ENCODE assay signal across 19 mouse cellular contexts in the genomic region with DNA sequence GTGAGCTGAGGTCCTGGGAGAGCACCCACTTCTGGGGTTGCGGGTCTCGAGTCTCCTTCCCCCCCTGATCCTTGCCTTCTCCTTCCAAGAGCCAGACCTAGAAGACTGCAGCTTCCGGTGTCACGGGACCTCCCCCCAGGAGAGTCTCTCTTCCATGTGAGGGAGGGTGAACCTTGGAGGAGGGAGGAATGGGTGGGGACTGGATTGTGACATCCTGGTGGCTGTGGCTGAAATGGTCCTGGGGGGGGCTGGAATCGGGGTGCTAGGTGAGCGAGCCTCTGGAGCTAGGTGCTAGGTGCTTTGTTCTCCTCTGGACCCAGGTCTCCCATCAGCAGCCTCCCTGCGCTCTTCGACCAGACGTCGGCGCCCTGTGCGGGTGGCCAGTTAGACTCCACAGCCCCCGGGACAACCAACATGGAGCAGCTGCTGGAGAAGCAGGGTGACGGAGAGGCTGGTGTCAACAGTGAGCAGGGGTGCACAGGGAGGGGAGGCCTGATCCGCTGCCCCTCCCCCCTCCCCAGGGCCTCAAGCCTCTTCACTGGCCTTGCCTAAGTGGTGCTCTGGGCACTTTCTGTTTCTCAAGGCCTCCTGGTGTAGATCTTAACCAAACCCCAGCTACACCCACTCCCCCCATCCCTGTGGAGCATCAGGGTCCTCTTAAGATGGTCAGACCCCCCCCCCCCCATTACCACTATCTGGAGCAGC. TPM values are rescaled to one million over a fixed set of nuclear protein-coding genes. Genes with fewer than 3 reads are reported as not detected.
A peak's percentile ranks its signal among the peaks of the same experiment; 100 is the strongest.
DNase-seq lines count a peak whose midpoint lies in the region; ATAC-seq and TF ChIP-seq lines count a peak whose summit lies in the region.
"Had no signal": no experiment of that assay in that cellular context is flagged by ENCODE, and none has a peak within 500 bp of the region (broad histone marks: within the 10 kb centered on the region; RNA-seq: fewer than 3 reads in every experiment).

No protein-coding gene starts in this region.

- WGBS in hindbrain, embryonic 10.5 days: 88% methylated on average over 15 of the region's 15 CpGs
- 87% methylated on average over 15 of the region's 15 CpGs for WGBS in hindbrain, embryonic 16.5 days
- 77% methylated on average over 15 of the region's 15 CpGs for WGBS in stomach, embryonic 16.5 days
- 86% methylated on average over 13 of the region's 15 CpGs for WGBS in stomach, postnatal 0 days

- TF ChIP-seq EP300 in stomach, postnatal 0 days (optimal IDR thresholded peaks at IDR 0.05): no peak

- H3K4me2 ChIP-seq in hindbrain, embryonic 16.5 days (ENCODE audit: low read length): no peak overlapping the region
- H3K4me2 ChIP-seq in stomach, embryonic 16.5 days (ENCODE audit: low read depth, low read length): no peak overlapping the region
- no peak overlapping the region for H3K4me2 ChIP-seq in stomach, postnatal 0 days (replicated peaks; ENCODE audit: low read depth)
- H3K4me2 ChIP-seq: liver, embryonic 15.5 days had no signal

- DNase-seq in hindbrain, embryonic 10.5 days (ENCODE audit: low spot score): no peak
- DNase-seq in stomach, postnatal 0 days (ENCODE audit: low spot score): no peak
- DNase-seq in lung, postnatal 36 days: peak; percentile 61
- DNase-seq in layer of hippocampus, adult 18-20 months (ENCODE audit: low spot score in 2 of 2): no peak
- DNase-seq in thymus, postnatal 14 days: no peak
- DNase-seq: cerebellum, adult 11 months; cerebellum, postnatal 25 days; gastrocnemius, postnatal 25 days; kidney, adult 8-10 months; kidney, postnatal 25 days; layer of hippocampus, adult 9-11 months; right cerebral cortex, adult 18-20 months; thymus, adult 2 months had no signal

- peaks cover 99% of the 10 kb centered on the region for H3K36me3 ChIP-seq in hindbrain, embryonic 10.5 days
- H3K36me3 ChIP-seq in hindbrain, embryonic 16.5 days (ENCODE audit: control insufficient read depth, insufficient read depth, low read length): peaks cover 32% of the 10 kb centered on the region
- H3K36me3 ChIP-seq in stomach, embryonic 16.5 days (ENCODE audit: control insufficient read depth, insufficient read depth, low read length): peaks cover 13% of the 10 kb centered on the region
- peaks cover 27% of the 10 kb centered on the region for H3K36me3 ChIP-seq in stomach, postnatal 0 days (ENCODE audit: control insufficient read depth, insufficient read depth, low read length)

- no peak for ATAC-seq in hindbrain, embryonic 16.5 days
- no peak for ATAC-seq in stomach, embryonic 16.5 days (ENCODE audit: insufficient read depth, low FRiP score)
- ATAC-seq in stomach, postnatal 0 days (ENCODE audit: low FRiP score, low TSS enrichment): no peak
- ATAC-seq: inflammation-experienced regulatory T-cells, adult 6 months had no signal

- no peak for TF ChIP-seq CTCF in stomach, postnatal 0 days (IDR thresholded peaks at IDR 0.05; ENCODE audit: low read depth)

- H3K27ac ChIP-seq in hindbrain, embryonic 10.5 days: peak overlapping the region; percentile 50
- no peak overlapping the region for H3K27ac ChIP-seq in hindbrain, embryonic 16.5 days (ENCODE audit: low read depth, low read length)
- H3K27ac ChIP-seq in stomach, embryonic 16.5 days (ENCODE audit: low read length): no peak overlapping the region
- no peak overlapping the region for H3K27ac ChIP-seq in stomach, postnatal 0 days (replicated peaks)
- H3K27ac ChIP-seq: liver, embryonic 15.5 days had no signal

- H3K27me3 ChIP-seq in hindbrain, embryonic 10.5 days (ENCODE audit: insufficient read depth, poor library complexity, severe bottlenecking): no peaks in the 10 kb centered on the region; the same call in 1 of the 2 replicates
- H3K27me3 ChIP-seq in hindbrain, embryonic 16.5 days (replicated peaks; ENCODE audit: control insufficient read depth, insufficient read depth, low read length): no peaks in the 10 kb centered on the region
- H3K27me3 ChIP-seq in stomach, embryonic 16.5 days (ENCODE audit: control insufficient read depth, insufficient read depth, low read length): no peaks in the 10 kb centered on the region
- H3K27me3 ChIP-seq in stomach, postnatal 0 days (ENCODE audit: control insufficient read depth, insufficient read depth, low read length): no peaks in the 10 kb centered on the region
- H3K27me3 ChIP-seq: liver, embryonic 15.5 days had no signal

- H3K9me3 ChIP-seq in hindbrain, embryonic 10.5 days: no peaks in the 10 kb centered on the region
- H3K9me3 ChIP-seq in hindbrain, embryonic 16.5 days (ENCODE audit: control insufficient read depth, low read length): no peaks in the 10 kb centered on the region
- no peaks in the 10 kb centered on the region for H3K9me3 ChIP-seq in stomach, embryonic 16.5 days (replicated peaks; ENCODE audit: control insufficient read depth, low read length)
- H3K9me3 ChIP-seq in stomach, postnatal 0 days (ENCODE audit: control insufficient read depth, low read length): no peaks in the 10 kb centered on the region
- H3K9me3 ChIP-seq: G1E; liver, embryonic 15.5 days had no signal

- peaks cover 42% of the 10 kb centered on the region for H3K4me1 ChIP-seq in hindbrain, embryonic 10.5 days (replicated peaks)
- peaks cover 4% of the 10 kb centered on the region; the same call in 1 of the 2 replicates for H3K4me1 ChIP-seq in hindbrain, embryonic 16.5 days (ENCODE audit: control insufficient read depth, insufficient read depth, low read depth, low read length)
- H3K4me1 ChIP-seq in stomach, embryonic 16.5 days (ENCODE audit: control insufficient read depth, insufficient read depth, low read length): no peaks in the 10 kb centered on the region
- no peaks in the 10 kb centered on the region for H3K4me1 ChIP-seq in stomach, postnatal 0 days (replicated peaks; ENCODE audit: control insufficient read depth, insufficient read depth)
- H3K4me1 ChIP-seq: liver, embryonic 15.5 days had no signal

- no peak overlapping the region for H3K4me3 ChIP-seq in hindbrain, embryonic 10.5 days
- no peak overlapping the region for H3K4me3 ChIP-seq in hindbrain, embryonic 16.5 days (ENCODE audit: low read length)
- H3K4me3 ChIP-seq in stomach, embryonic 16.5 days (replicated peaks; ENCODE audit: low read length): no peak overlapping the region
- no peak overlapping the region for H3K4me3 ChIP-seq in stomach, postnatal 0 days (ENCODE audit: low read depth, low read length)
- H3K4me3 ChIP-seq: erythroblast, embryonic 14.5 days; liver, embryonic 15.5 days had no signal

- H3K9ac ChIP-seq in hindbrain, embryonic 16.5 days (ENCODE audit: low read depth, low read length): no peak overlapping the region
- 0 out of 2 replicates have a peak overlapping the region, but pooled peaks have one; percentile 10 for H3K9ac ChIP-seq in stomach, embryonic 16.5 days (ENCODE audit: low read length)
- no peak overlapping the region for H3K9ac ChIP-seq in stomach, postnatal 0 days (ENCODE audit: low read length)
- H3K9ac ChIP-seq: liver, embryonic 15.5 days had no signal

RNA-seq across cellular contexts. Expression of gene Cisd3, which starts 9.4 kb away (rescaled TPM):
- 18.3 and 24.0 TPM in 2 replicates for polyA plus RNA-seq in hindbrain, embryonic 10.5 days (2016; fragmentation: Nextera tagmentation; extraction: Ambion mirVana)
- polyA plus RNA-seq in hindbrain, embryonic 16.5 days (2015; fragmentation: Nextera tagmentation; extraction: Ambion mirVana): 37.2 and 42.4 TPM in 2 replicates
- 34.2 and 35.1 TPM in 2 replicates for polyA plus RNA-seq in stomach, embryonic 16.5 days (2015; fragmentation: Nextera tagmentation; extraction: Ambion mirVana)
- polyA plus RNA-seq in stomach, postnatal 0 days (2015; fragmentation: Nextera tagmentation; extraction: Ambion mirVana): 44.2 TPM in 2 replicates
- 10 to 100 TPM; 51.3 to 52.0 TPM for total RNA-seq in layer of hippocampus, adult 18-20 months (2021)
- polyA plus RNA-seq: erythroblast, embryonic 14.5 days had no signal

RNA-seq across cellular contexts. Expression of gene Mllt6, which starts 13.0 kb away (rescaled TPM):
- 2.1 and 2.2 TPM in 2 replicates for polyA plus RNA-seq in hindbrain, embryonic 10.5 days (2016; fragmentation: Nextera tagmentation; extraction: Ambion mirVana)
- polyA plus RNA-seq in hindbrain, embryonic 16.5 days (2015; fragmentation: Nextera tagmentation; extraction: Ambion mirVana): 3.1 and 3.3 TPM in 2 replicates
- polyA plus RNA-seq in stomach, embryonic 16.5 days (2015; fragmentation: Nextera tagmentation; extraction: Ambion mirVana): 1.9 and 2.5 TPM in 2 replicates
- 1.1 TPM in 2 replicates for polyA plus RNA-seq in stomach, postnatal 0 days (2015; fragmentation: Nextera tagmentation; extraction: Ambion mirVana)
- total RNA-seq in layer of hippocampus, adult 18-20 months (2021): 100 to 1,000 TPM; 122 to 137 TPM

RNA-seq across cellular contexts. Expression of gene Pcgf2, which starts 24.1 kb away (rescaled TPM):
- polyA plus RNA-seq in hindbrain, embryonic 10.5 days (2016; fragmentation: Nextera tagmentation; extraction: Ambion mirVana): 15.6 and 17.0 TPM in 2 replicates
- 15.4 and 19.2 TPM in 2 replicates for polyA plus RNA-seq in hindbrain, embryonic 16.5 days (2015; fragmentation: Nextera tagmentation; extraction: Ambion mirVana)
- 8.9 and 9.4 TPM in 2 replicates for polyA plus RNA-seq in stomach, embryonic 16.5 days (2015; fragmentation: Nextera tagmentation; extraction: Ambion mirVana)
- polyA plus RNA-seq in stomach, postnatal 0 days (2015; fragmentation: Nextera tagmentation; extraction: Ambion mirVana): 5.9 and 6.6 TPM in 2 replicates
- total RNA-seq in layer of hippocampus, adult 18-20 months (2021): 10 to 100 TPM; 21.7 to 24.6 TPM

RNA-seq across cellular contexts. Expression of gene Psmb3, which starts 27.0 kb away (rescaled TPM):
- 642 and 643 TPM in 2 replicates for polyA plus RNA-seq in hindbrain, embryonic 10.5 days (2016; fragmentation: Nextera tagmentation; extraction: Ambion mirVana)
- polyA plus RNA-seq in hindbrain, embryonic 16.5 days (2015; fragmentation: Nextera tagmentation; extraction: Ambion mirVana): 422 and 438 TPM in 2 replicates
- 363 and 373 TPM in 2 replicates for polyA plus RNA-seq in stomach, embryonic 16.5 days (2015; fragmentation: Nextera tagmentation; extraction: Ambion mirVana)
- 405 and 438 TPM in 2 replicates for polyA plus RNA-seq in stomach, postnatal 0 days (2015; fragmentation: Nextera tagmentation; extraction: Ambion mirVana)
- total RNA-seq in layer of hippocampus, adult 18-20 months (2021): 100 to 1,000 TPM; 124 to 128 TPM

RNA-seq across cellular contexts. Expression of gene Epop, which starts 46.7 kb away (rescaled TPM):
- polyA plus RNA-seq in hindbrain, embryonic 10.5 days (2016; fragmentation: Nextera tagmentation; extraction: Ambion mirVana): 13.4 and 14.3 TPM in 2 replicates
- 1.2 and 1.4 TPM in 2 replicates for polyA plus RNA-seq in hindbrain, embryonic 16.5 days (2015; fragmentation: Nextera tagmentation; extraction: Ambion mirVana)
- 0.41 and 0.77 TPM in 2 replicates for polyA plus RNA-seq in stomach, embryonic 16.5 days (2015; fragmentation: Nextera tagmentation; extraction: Ambion mirVana)
- 9.7 and 10.8 TPM in 2 replicates for polyA plus RNA-seq in stomach, postnatal 0 days (2015; fragmentation: Nextera tagmentation; extraction: Ambion mirVana)
- total RNA-seq in layer of hippocampus, adult 18-20 months (2021): 10 to 100 TPM; 46.1 to 48.8 TPM
